Mouse (Mus musculus) spleen, adult 2 months (tissue): ENCODE results near the gene Ccdc43.

Source experiments
- CTCF ChIP-seq: fragments of 200-500 bp; IDR thresholded peaks from 2 replicates; pipeline ENCODE4 v1.5.1; 2011; ENCODE audit warnings: mild to moderate bottlenecking, inconsistent platforms; ENCODE audit not compliant: insufficient read depth, insufficient read length, insufficient replicate concordance; ENCODE audit errors: extremely low read depth
- POLR2A ChIP-seq: fragments of 200-500 bp; IDR thresholded peaks from 2 replicates; pipeline ENCODE4 v1.6.1; 2011; ENCODE audit warnings: low read depth, low read length, inconsistent platforms

- TF ChIP-seq CTCF (no peak), POLR2A (no peak)
Measured at GRCm38 (mm10) chr11:102647885-102648284, 49.7 kb downstream of the Ccdc43 start.
